Mouse (Mus musculus) bone marrow, adult 2 months (tissue): ENCODE results near the gene Csnk2b.
"Not testable (repeated sequence)": the region's sequence is repeated elsewhere in the genome, so short reads cannot be mapped to it uniquely, and the experiment has no call there.

Experiments used
- CTCF ChIP-seq: fragments of 200-500 bp; IDR thresholded peaks from 2 replicates; pipeline ENCODE4 v1.5.1; 2011; ENCODE audit warnings: low read length, control low read depth; ENCODE audit not compliant: control insufficient read depth, insufficient read depth
- POLR2A ChIP-seq: fragments of 200-500 bp; IDR thresholded peaks from 2 replicates; pipeline ENCODE4 v1.6.1; 2011; ENCODE audit warnings: low read depth, mild to moderate bottlenecking, control low read depth, low read length, borderline replicate concordance; ENCODE audit not compliant: control insufficient read depth

- not testable (repeated sequence) for TF ChIP-seq CTCF, POLR2A
Observed at GRCm38 (mm10) chr17:35124261-35124896, 2.5 kb upstream of the Csnk2b start.
